Mouse (Mus musculus): ENCODE results near the gene Ccdc58. TPM values are rescaled to one million over a fixed set of nuclear protein-coding genes. Genes with fewer than 3 reads are reported as not detected.
"Not testable (repeated sequence)": the region's sequence is repeated elsewhere in the genome, so short reads cannot be mapped to it uniquely, and the experiment has no call there.

Gene Ccdc58
- total and polyA plus RNA-seq, 3 experiments, result 6.3 to 250 (median 93.8) TPM

GRCm38 (mm10) chr16:36090785-36091509 is 19.5 kb downstream of the Ccdc58 start:
- ATAC-seq (ENCODE audit: extremely low read depth, insufficient number of reproducible peaks, low FRiP score, poor library complexity, severe bottlenecking) (no peak), DNase-seq (ENCODE audit: low spot score) (no peak)
- Histone ChIP-seq H3K4me1 (ENCODE audit: insufficient read depth, low read depth, low read length) (peaks cover 17% of the 10 kb centered on the region), H3K9me3 (replicated peaks) (no peaks in the 10 kb centered on the region), H3K36me3 (replicated peaks) (peaks cover 74% of the 10 kb centered on the region), H3K4me3 (ENCODE audit: low read depth, low read length) (no peak overlapping the region), H3K27me3 (ENCODE audit: insufficient read depth, low read length) (no peaks in the 10 kb centered on the region)
- no peak for TF ChIP-seq GATA2 (IDR thresholded peaks at IDR 0.05; ENCODE audit: borderline replicate concordance, low read depth, low read length)
- no peak for TF ChIP-seq POLR2AphosphoS5 (IDR thresholded peaks at IDR 0.05; ENCODE audit: insufficient replicate concordance, low read depth, low read length)
- TF ChIP-seq CTCF (IDR thresholded peaks at IDR 0.05; ENCODE audit: low read depth, low read length), result no peak
- TF ChIP-seq GATA1 (IDR thresholded peaks at IDR 0.05; ENCODE audit: borderline replicate concordance, low read length), result no peak
- no peak for TF ChIP-seq TAL1 (conservative IDR thresholded peaks at IDR 0.05; ENCODE audit: low read depth, low read length)

- H3K27me3 ChIP-seq (ENCODE audit: insufficient read depth, low read length), result no peaks in the 10 kb centered on the region
- TF ChIP-seq CTCF (IDR thresholded peaks at IDR 0.05; ENCODE audit: low read depth, low read length), result no peak
- TF ChIP-seq TAL1 (conservative IDR thresholded peaks at IDR 0.05; ENCODE audit: low read depth, low read length), result no peak
- no peak for ATAC-seq (ENCODE audit: extremely low read depth, insufficient number of reproducible peaks, low FRiP score, poor library complexity, severe bottlenecking)
- peaks cover 17% of the 10 kb centered on the region for H3K4me1 ChIP-seq (ENCODE audit: insufficient read depth, low read depth, low read length)
- H3K9me3 ChIP-seq (replicated peaks), result no peaks in the 10 kb centered on the region
- H3K36me3 ChIP-seq (replicated peaks), result peaks cover 50% of the 10 kb centered on the region
- DNase-seq (ENCODE audit: low spot score), result no peak
- H3K4me3 ChIP-seq (ENCODE audit: low read depth, low read length), result no peak overlapping the region
Measured at GRCm38 (mm10) chr16:36094079-36094478, 22.6 kb downstream of the Ccdc58 start.

- H3K36me3 ChIP-seq (replicated peaks), result peaks cover 14% of the 10 kb centered on the region
- H3K4me1 ChIP-seq (ENCODE audit: insufficient read depth, low read depth, low read length); H3K4me3 ChIP-seq (ENCODE audit: low read depth, low read length); H3K27me3 ChIP-seq (ENCODE audit: insufficient read depth, low read length); ATAC-seq (ENCODE audit: extremely low read depth, insufficient number of reproducible peaks, low FRiP score, poor library complexity, severe bottlenecking); H3K9me3 ChIP-seq (replicated peaks); DNase-seq (ENCODE audit: low spot score): not testable (repeated sequence)
Measured at GRCm38 (mm10) chr16:36097813-36098499, 26.5 kb downstream of the Ccdc58 start.

GRCm38 (mm10) chr16:36101526-36101925 is 30.0 kb downstream of the Ccdc58 start:
- DNase-seq (ENCODE audit: low spot score), result no peak
- H3K27me3 ChIP-seq (ENCODE audit: insufficient read depth, low read length), result no peaks in the 10 kb centered on the region

GRCm38 (mm10) chr16:36102211-36102610 is 30.7 kb downstream of the Ccdc58 start:
- H3K27me3 ChIP-seq (ENCODE audit: insufficient read depth, low read length), result no peaks in the 10 kb centered on the region
- no peaks in the 10 kb centered on the region for H3K4me1 ChIP-seq (ENCODE audit: insufficient read depth, low read depth, low read length)
- TF ChIP-seq GATA2 (IDR thresholded peaks at IDR 0.05; ENCODE audit: borderline replicate concordance, low read depth, low read length) (no peak), POLR2AphosphoS5 (IDR thresholded peaks at IDR 0.05; ENCODE audit: insufficient replicate concordance, low read depth, low read length) (no peak), CTCF (IDR thresholded peaks at IDR 0.05; ENCODE audit: low read depth, low read length) (no peak), TAL1 (conservative IDR thresholded peaks at IDR 0.05; ENCODE audit: low read depth, low read length) (no peak), GATA1 (IDR thresholded peaks at IDR 0.05; ENCODE audit: borderline replicate concordance, low read length) (no peak)
- H3K9me3 ChIP-seq (replicated peaks), result no peaks in the 10 kb centered on the region
- no peaks in the 10 kb centered on the region for H3K36me3 ChIP-seq (replicated peaks)
- DNase-seq (ENCODE audit: low spot score) (no peak), ATAC-seq (ENCODE audit: extremely low read depth, insufficient number of reproducible peaks, low FRiP score, poor library complexity, severe bottlenecking) (no peak)
- no peak overlapping the region for H3K4me3 ChIP-seq (ENCODE audit: low read depth, low read length)

More at GRCm38 (mm10) chr16:36101526-36101925, 30.0 kb downstream of the Ccdc58 start:
- ATAC-seq (ENCODE audit: extremely low read depth, insufficient number of reproducible peaks, low FRiP score, poor library complexity, severe bottlenecking), result no peak
- Histone ChIP-seq H3K4me3 (ENCODE audit: low read depth, low read length) (no peak overlapping the region), H3K9me3 (replicated peaks) (no peaks in the 10 kb centered on the region), H3K4me1 (ENCODE audit: insufficient read depth, low read depth, low read length) (no peaks in the 10 kb centered on the region), H3K36me3 (replicated peaks) (peaks cover 5% of the 10 kb centered on the region)
- no peak for TF ChIP-seq GATA1 (IDR thresholded peaks at IDR 0.05; ENCODE audit: borderline replicate concordance, low read length)
- TF ChIP-seq GATA2 (IDR thresholded peaks at IDR 0.05; ENCODE audit: borderline replicate concordance, low read depth, low read length), result no peak
- TF ChIP-seq TAL1 (conservative IDR thresholded peaks at IDR 0.05; ENCODE audit: low read depth, low read length), result no peak

- H3K27me3 ChIP-seq (ENCODE audit: insufficient read depth, low read length); H3K9me3 ChIP-seq (replicated peaks); H3K4me1 ChIP-seq (ENCODE audit: insufficient read depth, low read depth, low read length); DNase-seq (ENCODE audit: low spot score); H3K36me3 ChIP-seq (replicated peaks); H3K4me3 ChIP-seq (ENCODE audit: low read depth, low read length); ATAC-seq (ENCODE audit: extremely low read depth, insufficient number of reproducible peaks, low FRiP score, poor library complexity, severe bottlenecking): not testable (repeated sequence)
Measured at GRCm38 (mm10) chr16:36111486-36111885, 40.0 kb downstream of the Ccdc58 start.

- H3K4me1 ChIP-seq (ENCODE audit: insufficient read depth, low read depth, low read length); H3K27me3 ChIP-seq (ENCODE audit: insufficient read depth, low read length); DNase-seq (ENCODE audit: low spot score); H3K4me3 ChIP-seq (ENCODE audit: low read depth, low read length); H3K36me3 ChIP-seq (replicated peaks); H3K9me3 ChIP-seq (replicated peaks); ATAC-seq (ENCODE audit: extremely low read depth, insufficient number of reproducible peaks, low FRiP score, poor library complexity, severe bottlenecking): not testable (repeated sequence)
Measured at GRCm38 (mm10) chr16:36115751-36116150, 44.3 kb downstream of the Ccdc58 start.
